Mouse (Mus musculus): ENCODE data around the gene H13.

GRCm38 (mm10) chr2:152718076-152718475 lies 48.8 kb downstream of the H13 start:
- TF ChIP-seq POLR2A (IDR thresholded peaks at IDR 0.05; ENCODE audit: borderline replicate concordance, insufficient read depth, low read length), result no peak
- TF ChIP-seq CTCF (IDR thresholded peaks at IDR 0.05; ENCODE audit: borderline replicate concordance, insufficient read depth, low read depth, low read length), result no peak

Measured in cerebellum, adult 2 months (tissue).